In the genomic region with DNA sequence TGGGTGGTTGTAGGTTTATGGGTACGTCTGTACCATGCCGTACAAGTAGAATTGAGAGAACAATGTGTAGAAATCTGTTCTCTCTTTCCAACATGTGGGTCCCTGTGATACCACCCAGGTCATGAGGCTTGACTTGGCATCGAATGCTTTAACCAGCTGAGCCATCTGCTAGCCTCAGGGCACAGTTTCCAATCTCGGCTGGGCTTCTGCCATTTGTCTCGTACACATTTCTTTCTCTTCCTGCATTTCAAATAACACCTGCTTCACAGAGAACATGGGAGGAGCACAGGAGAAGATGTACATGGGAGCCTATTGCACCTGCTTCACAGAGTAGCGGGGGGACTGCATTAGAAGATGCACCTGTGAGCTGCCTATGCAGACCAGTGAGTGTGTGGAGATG, we compare ENCODE assay signal across 20 mouse cellular contexts. TPM values are rescaled to one million over a fixed set of nuclear protein-coding genes. Genes with fewer than 3 reads are reported as not detected.
DNase-seq lines count a peak whose midpoint lies in the region; ATAC-seq and TF ChIP-seq lines count a peak whose summit lies in the region.
"Had no signal": no experiment of that assay in that cellular context is flagged by ENCODE, and none has a peak within 500 bp of the region (broad histone marks: within the 10 kb centered on the region; RNA-seq: fewer than 3 reads in every experiment).

No protein-coding gene starts in this region.

- H3K4me2 ChIP-seq in hindbrain, embryonic 13.5 days: no peak overlapping the region
- H3K4me2 ChIP-seq in hindbrain, embryonic 12.5 days (replicated peaks): no peak overlapping the region
- H3K4me2 ChIP-seq in midbrain, postnatal 0 days (ENCODE audit: low read depth, low read length, poor library complexity, severe bottlenecking): no peak overlapping the region
- no peak overlapping the region for H3K4me2 ChIP-seq in midbrain, embryonic 11.5 days
- no peak overlapping the region for H3K4me2 ChIP-seq in forebrain, postnatal 0 days (ENCODE audit: low read depth)
- no peak overlapping the region for H3K4me2 ChIP-seq in kidney, embryonic 16.5 days (replicated peaks; ENCODE audit: low read depth, low read length)
- H3K4me2 ChIP-seq: embryonic facial prominence, embryonic 13.5 days; intestine, embryonic 15.5 days; limb, embryonic 12.5 days had no signal

- DNase-seq in midbrain, postnatal 0 days (ENCODE audit: low spot score): peak; percentile 77
- no peak for DNase-seq in midbrain, embryonic 11.5 days (ENCODE audit: low spot score, missing footprints)
- DNase-seq in cerebellum, adult 9-10 months: peak; percentile 89
- DNase-seq in forebrain, postnatal 0 days: peak; percentile 46
- no peak for DNase-seq in kidney, postnatal 10 days
- DNase-seq: adrenal gland, postnatal 36 days; B cell, adult 2 months; gastrocnemius, postnatal 10 days; heart, postnatal 14 days; kidney, postnatal 25 days; right cerebral cortex, postnatal 4 days had no signal

- ATAC-seq in hindbrain, embryonic 13.5 days (ENCODE audit: low FRiP score): no peak
- no peak for ATAC-seq in hindbrain, embryonic 12.5 days (ENCODE audit: low FRiP score)
- ATAC-seq in midbrain, postnatal 0 days (ENCODE audit: low FRiP score): no peak
- no peak for ATAC-seq in midbrain, embryonic 11.5 days (ENCODE audit: low FRiP score)
- no peak for ATAC-seq in forebrain, postnatal 0 days
- no peak for ATAC-seq in kidney, embryonic 16.5 days (ENCODE audit: low FRiP score, low TSS enrichment)
- ATAC-seq: intestine, embryonic 15.5 days; lung, postnatal 0 days; Patski had no signal

- 49% methylated on average over 6 of the region's 6 CpGs for WGBS in hindbrain, embryonic 13.5 days
- WGBS in hindbrain, embryonic 12.5 days: 68% methylated on average over 6 of the region's 6 CpGs
- 59% methylated on average over 6 of the region's 6 CpGs for WGBS in midbrain, postnatal 0 days
- WGBS in midbrain, embryonic 11.5 days: 88% methylated on average over 6 of the region's 6 CpGs
- 47% methylated on average over 6 of the region's 6 CpGs for WGBS in forebrain, postnatal 0 days
- WGBS in kidney, embryonic 16.5 days: 88% methylated on average over 6 of the region's 6 CpGs

- TF ChIP-seq CTCF in midbrain, postnatal 0 days (IDR thresholded peaks at IDR 0.05): no peak
- no peak for TF ChIP-seq CTCF in forebrain, postnatal 0 days (IDR thresholded peaks at IDR 0.05; ENCODE audit: low read depth)

- H3K9ac ChIP-seq in hindbrain, embryonic 13.5 days: no peak overlapping the region
- H3K9ac ChIP-seq in hindbrain, embryonic 12.5 days: no peak overlapping the region
- no peak overlapping the region for H3K9ac ChIP-seq in midbrain, postnatal 0 days (replicated peaks; ENCODE audit: low read length, poor library complexity, severe bottlenecking)
- H3K9ac ChIP-seq in midbrain, embryonic 11.5 days (ENCODE audit: low read length): no peak overlapping the region
- H3K9ac ChIP-seq in forebrain, postnatal 0 days: no peak overlapping the region
- no peak overlapping the region for H3K9ac ChIP-seq in kidney, embryonic 16.5 days (replicated peaks; ENCODE audit: low read length)
- H3K9ac ChIP-seq: embryonic facial prominence, embryonic 13.5 days; intestine, embryonic 15.5 days; limb, embryonic 12.5 days; liver, embryonic 14.5 days had no signal

- peaks cover 56% of the 10 kb centered on the region for H3K4me1 ChIP-seq in hindbrain, embryonic 13.5 days (replicated peaks)
- H3K4me1 ChIP-seq in hindbrain, embryonic 12.5 days: peaks cover 21% of the 10 kb centered on the region
- peaks cover 17% of the 10 kb centered on the region for H3K4me1 ChIP-seq in midbrain, postnatal 0 days (ENCODE audit: insufficient read depth, low read length)
- H3K4me1 ChIP-seq in midbrain, embryonic 11.5 days (ENCODE audit: control insufficient read depth, insufficient read depth, low read length): peaks cover 15% of the 10 kb centered on the region
- peaks cover 42% of the 10 kb centered on the region for H3K4me1 ChIP-seq in forebrain, postnatal 0 days (ENCODE audit: insufficient read depth)
- H3K4me1 ChIP-seq in kidney, embryonic 16.5 days (ENCODE audit: insufficient read depth, low read length): peaks cover 17% of the 10 kb centered on the region

- no peak overlapping the region for H3K4me3 ChIP-seq in hindbrain, embryonic 13.5 days
- no peak overlapping the region for H3K4me3 ChIP-seq in hindbrain, embryonic 12.5 days
- no peak overlapping the region for H3K4me3 ChIP-seq in midbrain, postnatal 0 days (ENCODE audit: low read depth, low read length)
- H3K4me3 ChIP-seq in midbrain, embryonic 11.5 days (ENCODE audit: low read depth, low read length): no peak overlapping the region
- no peak overlapping the region for H3K4me3 ChIP-seq in forebrain, postnatal 0 days (ENCODE audit: low read depth, low read length)
- H3K4me3 ChIP-seq in kidney, embryonic 16.5 days (ENCODE audit: low read length): no peak overlapping the region
- H3K4me3 ChIP-seq: embryonic facial prominence, embryonic 13.5 days; intestine, embryonic 15.5 days; limb, embryonic 12.5 days had no signal

- H3K9me3 ChIP-seq in hindbrain, embryonic 13.5 days: no peaks in the 10 kb centered on the region
- no peaks in the 10 kb centered on the region for H3K9me3 ChIP-seq in hindbrain, embryonic 12.5 days (replicated peaks)
- no peaks in the 10 kb centered on the region for H3K9me3 ChIP-seq in midbrain, postnatal 0 days (ENCODE audit: low read length)
- H3K9me3 ChIP-seq in midbrain, embryonic 11.5 days (ENCODE audit: control insufficient read depth, low read length): no peaks in the 10 kb centered on the region
- no peaks in the 10 kb centered on the region for H3K9me3 ChIP-seq in forebrain, postnatal 0 days (ENCODE audit: low read length)
- H3K9me3 ChIP-seq in kidney, embryonic 16.5 days (ENCODE audit: low read length): no peaks in the 10 kb centered on the region
- H3K9me3 ChIP-seq: embryonic facial prominence, embryonic 13.5 days; intestine, embryonic 15.5 days; limb, embryonic 12.5 days had no signal

- H3K36me3 ChIP-seq in hindbrain, embryonic 13.5 days: no peaks in the 10 kb centered on the region
- H3K36me3 ChIP-seq in hindbrain, embryonic 12.5 days: no peaks in the 10 kb centered on the region
- no peaks in the 10 kb centered on the region for H3K36me3 ChIP-seq in midbrain, postnatal 0 days (ENCODE audit: insufficient read depth, low read length)
- no peaks in the 10 kb centered on the region for H3K36me3 ChIP-seq in midbrain, embryonic 11.5 days (ENCODE audit: control insufficient read depth, insufficient read depth, low read length)
- no peaks in the 10 kb centered on the region for H3K36me3 ChIP-seq in forebrain, postnatal 0 days (ENCODE audit: insufficient read depth)
- no peaks in the 10 kb centered on the region for H3K36me3 ChIP-seq in kidney, embryonic 16.5 days (ENCODE audit: insufficient read depth, low read length)
- H3K36me3 ChIP-seq: embryonic facial prominence, embryonic 13.5 days; intestine, embryonic 15.5 days; limb, embryonic 12.5 days had no signal

- no peaks in the 10 kb centered on the region for H3K27me3 ChIP-seq in hindbrain, embryonic 13.5 days
- no peaks in the 10 kb centered on the region for H3K27me3 ChIP-seq in hindbrain, embryonic 12.5 days
- H3K27me3 ChIP-seq in midbrain, postnatal 0 days (ENCODE audit: insufficient read depth, low read length): no peaks in the 10 kb centered on the region
- no peaks in the 10 kb centered on the region for H3K27me3 ChIP-seq in midbrain, embryonic 11.5 days (ENCODE audit: control insufficient read depth, insufficient read depth, low read length)
- H3K27me3 ChIP-seq in forebrain, postnatal 0 days (ENCODE audit: insufficient read depth, low read length): no peaks in the 10 kb centered on the region
- no peaks in the 10 kb centered on the region for H3K27me3 ChIP-seq in kidney, embryonic 16.5 days (ENCODE audit: insufficient read depth, low read length)
- H3K27me3 ChIP-seq: embryonic facial prominence, embryonic 13.5 days; intestine, embryonic 15.5 days; limb, embryonic 12.5 days had no signal

- H3K27ac ChIP-seq in hindbrain, embryonic 13.5 days: peak overlapping the region; percentile 49; the same call in 1 of the 2 replicates
- H3K27ac ChIP-seq in hindbrain, embryonic 12.5 days: no peak overlapping the region
- H3K27ac ChIP-seq in midbrain, postnatal 0 days (ENCODE audit: low read depth, low read length): no peak overlapping the region
- H3K27ac ChIP-seq in midbrain, embryonic 11.5 days (ENCODE audit: low read depth, low read length): no peak overlapping the region
- peak overlapping the region; percentile 85; the same call in 1 of the 2 replicates for H3K27ac ChIP-seq in forebrain, postnatal 0 days (ENCODE audit: low read depth, low read length)
- no peak overlapping the region for H3K27ac ChIP-seq in kidney, embryonic 16.5 days (ENCODE audit: low read length)
- H3K27ac ChIP-seq: embryonic facial prominence, embryonic 13.5 days; intestine, embryonic 15.5 days; limb, embryonic 12.5 days; liver, embryonic 14.5 days had no signal

RNA-seq across cellular contexts. Expression of gene Amer2, which starts 38.2 kb away (rescaled TPM):
- 22.6 and 24.5 TPM in 2 replicates for polyA plus RNA-seq in hindbrain, embryonic 13.5 days (2015; fragmentation: Nextera tagmentation; extraction: Ambion mirVana)
- 28.2 and 30.4 TPM in 2 replicates for polyA plus RNA-seq in hindbrain, embryonic 12.5 days (2016; fragmentation: Nextera tagmentation; extraction: Ambion mirVana)
- total RNA-seq in midbrain, postnatal 0 days (2014; rRNA removed): 28.3 TPM in 2 replicates
- polyA plus RNA-seq in midbrain, postnatal 0 days (2015; fragmentation: Nextera tagmentation; extraction: Ambion mirVana): 13.7 and 18.3 TPM in 2 replicates
- 11.2 and 12.5 TPM in 2 replicates for polyA plus RNA-seq in midbrain, embryonic 11.5 days (2014; fragmentation: Nextera tagmentation; extraction: Ambion mirVana)
- 31.6 and 42.2 TPM in 2 replicates for total RNA-seq in forebrain, postnatal 0 days (2014; rRNA removed)
- 14.4 and 28.7 TPM in 2 replicates for polyA plus RNA-seq in forebrain, postnatal 0 days (2015; fragmentation: Nextera tagmentation; extraction: Ambion mirVana)
- polyA plus RNA-seq in kidney, embryonic 16.5 days (2015; fragmentation: Nextera tagmentation; extraction: Ambion mirVana): 1.7 and 1.8 TPM in 2 replicates
- total RNA-seq: heart, postnatal 14 days had no signal

Comparison
In these comparisons a context has a peak if more than half of its experiments do, and no peak if none do; other contexts are left out.
1. H3K27ac ChIP-seq: peak in hindbrain, embryonic 13.5 days (single experiment) and forebrain, postnatal 0 days (single experiment); none in hindbrain, embryonic 12.5 days (single experiment), midbrain, postnatal 0 days (single experiment), midbrain, embryonic 11.5 days (single experiment) and kidney, embryonic 16.5 days (single experiment).
2. DNase-seq: peak in midbrain, postnatal 0 days (single experiment), cerebellum, adult 9-10 months (single experiment) and forebrain, postnatal 0 days (single experiment); none in midbrain, embryonic 11.5 days (single experiment) and kidney, postnatal 10 days (single experiment).